Mouse (Mus musculus): ENCODE results near the gene Snx22.

DNA sequence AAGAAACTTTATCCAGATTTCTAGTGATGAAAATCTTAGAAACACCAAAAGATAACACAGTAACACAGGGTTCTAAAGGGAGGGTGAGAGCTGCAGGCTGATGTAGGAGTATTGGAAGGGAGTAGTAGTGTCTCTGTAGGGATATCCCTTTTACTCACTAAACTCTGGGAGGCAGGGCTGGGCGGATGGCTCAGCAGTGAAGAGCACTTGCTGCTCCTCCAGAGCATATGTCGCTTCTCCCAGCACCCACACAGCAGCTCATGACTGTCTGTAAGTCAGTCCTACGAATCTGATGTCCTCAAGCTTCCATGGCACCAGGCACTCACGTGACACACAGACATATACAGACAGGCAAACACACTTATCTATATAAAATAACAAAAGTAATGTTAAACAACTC, 31.4 kb downstream of the Snx22 start:
- TF ChIP-seq POLR2A (IDR thresholded peaks at IDR 0.05; ENCODE audit: insufficient read depth, low read depth, low read length) (no peak), CTCF (IDR thresholded peaks at IDR 0.05; ENCODE audit: insufficient read depth, low read depth, low read length) (no peak)

All from olfactory bulb, adult 2 months (tissue).